Mouse (Mus musculus) C2C12 (cell line): ENCODE results near the gene Ets1.

ENCODE experiments used
- CTCF ChIP-seq: IDR thresholded peaks from one replicate; pipeline ENCODE4 v1.5.1; 2011; ENCODE audit not compliant: control insufficient read depth, insufficient read depth, insufficient read length
- FOSL1 ChIP-seq: IDR thresholded peaks from one replicate; pipeline ENCODE4 v1.8.0; 2011; ENCODE audit warnings: mild to moderate bottlenecking, low read length; ENCODE audit not compliant: poor library complexity, insufficient read depth, severe bottlenecking
- MAX ChIP-seq: IDR thresholded peaks from one replicate; pipeline ENCODE4 v1.6.1; 2011; ENCODE audit warnings: mild to moderate bottlenecking, control low read depth
- MYOD1 ChIP-seq: IDR thresholded peaks from one replicate; pipeline ENCODE4 v1.6.1; 2011; ENCODE audit warnings: low read depth; ENCODE audit not compliant: control insufficient read depth, insufficient read length
- USF1 ChIP-seq: IDR thresholded peaks from one replicate; pipeline ENCODE4 v1.6.1; 2011; ENCODE audit warnings: low read depth, mild to moderate bottlenecking, control low read depth, moderate library complexity

DNA sequence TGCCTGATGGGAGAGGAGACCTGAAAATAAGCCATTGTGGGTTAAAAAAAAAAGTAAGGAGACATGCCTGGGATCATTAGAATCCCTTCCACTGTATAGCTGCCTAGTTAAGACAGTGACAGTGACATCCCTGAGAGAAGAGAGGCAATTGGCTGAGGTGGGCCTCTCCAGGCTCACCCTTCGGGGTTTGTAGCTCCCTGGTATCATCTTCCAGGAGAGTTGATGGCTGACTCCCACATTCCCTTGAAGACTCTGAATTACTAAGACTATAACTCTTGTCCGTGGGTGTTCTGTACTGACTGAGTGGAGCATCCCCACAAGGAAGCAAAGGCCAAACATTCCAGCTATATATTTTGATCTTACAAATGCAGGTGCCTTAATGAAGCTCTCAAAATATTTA, 120.0 kb downstream of the Ets1 start:
- TF ChIP-seq CTCF: no peak
- no peak for TF ChIP-seq FOSL1
- TF ChIP-seq MYOD1: no peak
- TF ChIP-seq MAX: no peak
- no peak for TF ChIP-seq USF1
